Mouse (Mus musculus) limb, embryonic 11.5 days (tissue): ENCODE results near the gene Spats1. TPM values are rescaled to one million over a fixed set of nuclear protein-coding genes. Genes with fewer than 3 reads are reported as not detected.

Experiments
- ATAC-seq: fragments of 200-750 bp; cut with Nextera tagmentation; 2 replicates; pipeline ENCODE4 v1.8.0; 2017; ENCODE audit warnings: low read depth; ENCODE audit not compliant: insufficient number of reproducible peaks, low FRiP score, low TSS enrichment
- DNase-seq: peaks from one replicate; pipeline ENCODE4 v3.0.0-alpha.2; 2015; ENCODE audit warnings: low spot score
- H3K27ac ChIP-seq: fragments of 300-500 bp; sonication (generic); replicated peaks from 2 replicates; pipeline ENCODE4 v1.5.1; 2014; ENCODE audit warnings: low read depth, mild to moderate bottlenecking, low read length
- H3K27me3 ChIP-seq: fragments of 300-500 bp; sonication (generic); 2 replicates; pipeline ENCODE4 v1.6.1; 2014; ENCODE audit warnings: mild to moderate bottlenecking, low read length, mixed read lengths; ENCODE audit not compliant: control insufficient read depth, insufficient read depth
- H3K36me3 ChIP-seq: fragments of 300-500 bp; sonication (generic); 2 replicates; pipeline ENCODE4 v1.6.1; 2014; ENCODE audit warnings: mild to moderate bottlenecking, low read length, moderate library complexity, mixed read lengths; ENCODE audit not compliant: control insufficient read depth, insufficient read depth
- H3K4me1 ChIP-seq: fragments of 300-500 bp; sonication (generic); 2 replicates; pipeline ENCODE4 v1.6.1; 2014; ENCODE audit warnings: low read length, mixed read lengths; ENCODE audit not compliant: control insufficient read depth, insufficient read depth
- H3K4me2 ChIP-seq: fragments of 300-500 bp; sonication (generic); 2 replicates; pipeline ENCODE4 v1.6.1; 2014; ENCODE audit warnings: low read depth, mild to moderate bottlenecking, moderate library complexity; ENCODE audit not compliant: severe bottlenecking
- H3K4me3 ChIP-seq: fragments of 300-500 bp; sonication (generic); 2 replicates; pipeline ENCODE4 v1.5.1; 2014; ENCODE audit warnings: low read depth, low read length
- H3K9ac ChIP-seq: fragments of 300-500 bp; sonication (generic); 2 replicates; pipeline ENCODE4 v1.6.1; 2014; ENCODE audit warnings: mild to moderate bottlenecking, low read length
- H3K9me3 ChIP-seq: fragments of 300-500 bp; sonication (generic); 2 replicates; pipeline ENCODE4 v1.6.1; 2016; ENCODE audit warnings: low read length; ENCODE audit not compliant: control insufficient read depth
- WGBS: fragments of 180-500 bp; shearing (Covaris S2); extraction: QIAGEN DNeasy Blood & Tissue Kit; methylation state at CpG from one replicate; pipeline ENCODE4 v1.1.7; 2014; 5-methylcytosine and 5-hydroxymethylcytosine counted together
- polyA plus RNA-seq: library from polyadenylated mRNA; unstranded; fragments of >200 nt; fragmentation: Nextera tagmentation; extraction: Ambion mirVana; gene quantifications from 2 replicates; pipeline ENCODE4 v1.2.1, GENCODE M21; 2014

Spats1 gene
- polyA plus RNA-seq, 1 experiment from 2014 or later, result 0.77 TPM

- no peak for ATAC-seq
- Histone ChIP-seq H3K4me3 (no peak overlapping the region), H3K4me1 (no peaks in the 10 kb centered on the region), H3K4me2 (no peak overlapping the region), H3K36me3 (no peaks in the 10 kb centered on the region; the same call in 1 of the 2 replicates), H3K9ac (no peak overlapping the region), H3K27ac (no peak overlapping the region), H3K9me3 (no peaks in the 10 kb centered on the region), H3K27me3 (no peaks in the 10 kb centered on the region)
- WGBS, result 93% methylated on average over 6 of the region's 6 CpGs
- no peak for DNase-seq
These were observed 25.1 kb downstream of the Spats1 start for GRCm38 (mm10) chr17:45450153-45450552.

- no peak overlapping the region for H3K9ac ChIP-seq
- no peaks in the 10 kb centered on the region; the same call in 1 of the 2 replicates for H3K36me3 ChIP-seq
- DNase-seq, result no peak
- H3K27me3 ChIP-seq, result no peaks in the 10 kb centered on the region
- 95% methylated on average over 8 of the region's 8 CpGs for WGBS
- no peaks in the 10 kb centered on the region for H3K9me3 ChIP-seq
- no peak overlapping the region for H3K4me3 ChIP-seq
- no peak overlapping the region for H3K4me2 ChIP-seq
- ATAC-seq, result no peak
- no peaks in the 10 kb centered on the region for H3K4me1 ChIP-seq
- H3K27ac ChIP-seq, result no peak overlapping the region
These were observed 25.6 kb downstream of the Spats1 start for GRCm38 (mm10) chr17:45449586-45449985.

- H3K4me2 ChIP-seq, result no peak overlapping the region
- no peak overlapping the region for H3K27ac ChIP-seq
- no peaks in the 10 kb centered on the region; the same call in 1 of the 2 replicates for H3K36me3 ChIP-seq
- no peak for DNase-seq
- no peaks in the 10 kb centered on the region for H3K4me1 ChIP-seq
- no peak for ATAC-seq
- 85% methylated on average over 2 of the region's 2 CpGs for WGBS
- H3K9ac ChIP-seq, result no peak overlapping the region
- H3K9me3 ChIP-seq, result no peaks in the 10 kb centered on the region
- no peak overlapping the region for H3K4me3 ChIP-seq
- H3K27me3 ChIP-seq, result no peaks in the 10 kb centered on the region
These were observed 28.2 kb downstream of the Spats1 start for GRCm38 (mm10) chr17:45447063-45447462.

GRCm38 (mm10) chr17:45445923-45446322 lies 29.3 kb downstream of the Spats1 start:
- ATAC-seq, result no peak
- no peak overlapping the region for H3K9ac ChIP-seq

GRCm38 (mm10) chr17:45434262-45434590 lies 41.0 kb downstream of the Spats1 start:
- peaks cover 5% of the 10 kb centered on the region for H3K4me1 ChIP-seq
- no peak for DNase-seq
- no peaks in the 10 kb centered on the region for H3K36me3 ChIP-seq
- no peaks in the 10 kb centered on the region for H3K9me3 ChIP-seq
- ATAC-seq, result no peak
- H3K9ac ChIP-seq, result peak overlapping the region; percentile 83
- peak overlapping the region; percentile 78 for H3K4me2 ChIP-seq
- H3K27me3 ChIP-seq, result no peaks in the 10 kb centered on the region
- H3K4me3 ChIP-seq, result peak overlapping the region; percentile 85
- WGBS, result 8% methylated on average over 12 of the region's 12 CpGs
- peak overlapping the region; percentile 91 for H3K27ac ChIP-seq

More at GRCm38 (mm10) chr17:45445923-45446322, 29.3 kb downstream of the Spats1 start:
- no peak overlapping the region for H3K4me2 ChIP-seq
- no peaks in the 10 kb centered on the region; the same call in 1 of the 2 replicates for H3K36me3 ChIP-seq
- DNase-seq, result no peak
- H3K4me3 ChIP-seq, result no peak overlapping the region
- H3K27me3 ChIP-seq, result no peaks in the 10 kb centered on the region
- no peaks in the 10 kb centered on the region for H3K9me3 ChIP-seq
- WGBS, result 92% methylated on average over 4 of the region's 4 CpGs
- no peak overlapping the region for H3K27ac ChIP-seq
- no peaks in the 10 kb centered on the region for H3K4me1 ChIP-seq

- ATAC-seq (peak; percentile 96), DNase-seq (peak; percentile 98)
- peaks cover 5% of the 10 kb centered on the region for H3K4me1 ChIP-seq
- H3K4me3 ChIP-seq, result peak within 1 kb of the TSS; percentile 85
- H3K9ac ChIP-seq, result peak within 1 kb of the TSS; percentile 83
- H3K27ac ChIP-seq, result peak within 1 kb of the TSS; percentile 91
- H3K27me3 ChIP-seq, result no peaks in the 10 kb centered on the region
- no peaks in the 10 kb centered on the region for H3K9me3 ChIP-seq
- no peaks in the 10 kb centered on the region for H3K36me3 ChIP-seq
- WGBS, result under 1% methylated on average over 73 of the region's 73 CpGs
- H3K4me2 ChIP-seq, result peak within 1 kb of the TSS; percentile 78
These were observed 41.6 kb downstream of the Spats1 start, which contains the start of gene Cdc5l for GRCm38 (mm10) chr17:45433419-45434261. Cdc5l (minus strand) TSS chr17:45433737.

- H3K36me3 ChIP-seq, result no peaks in the 10 kb centered on the region
These were observed 42.4 kb downstream of the Spats1 start for GRCm38 (mm10) chr17:45432706-45433398.

GRCm38 (mm10) chr17:45432007-45432406 lies 43.2 kb downstream of the Spats1 start:
- no peaks in the 10 kb centered on the region for H3K27me3 ChIP-seq

More at GRCm38 (mm10) chr17:45432706-45433398, 42.4 kb downstream of the Spats1 start:
- peak overlapping the region; percentile 57 for H3K4me2 ChIP-seq
- WGBS, result 1% methylated on average over 62 of the region's 62 CpGs
- peaks cover 5% of the 10 kb centered on the region for H3K4me1 ChIP-seq
- ATAC-seq (peak; percentile 79), DNase-seq (no peak)
- peak overlapping the region; percentile 85 for H3K4me3 ChIP-seq
- no peaks in the 10 kb centered on the region for H3K9me3 ChIP-seq
- H3K27me3 ChIP-seq, result no peaks in the 10 kb centered on the region
- peak overlapping the region; percentile 83 for H3K9ac ChIP-seq
- peak overlapping the region; percentile 91 for H3K27ac ChIP-seq

More at GRCm38 (mm10) chr17:45432007-45432406, 43.2 kb downstream of the Spats1 start:
- Histone ChIP-seq H3K36me3 (peaks cover 5% of the 10 kb centered on the region; the same call in 1 of the 2 replicates), H3K9me3 (no peaks in the 10 kb centered on the region), H3K27ac (no peak overlapping the region), H3K4me2 (peak overlapping the region; percentile 57), H3K9ac (no peak overlapping the region), H3K4me3 (peak overlapping the region; percentile 85), H3K4me1 (peaks cover 5% of the 10 kb centered on the region)
- ATAC-seq, result no peak
- DNase-seq, result no peak
- WGBS, result 76% methylated on average over 3 of the region's 3 CpGs
